Mouse (Mus musculus): ENCODE results near the gene Casz1.

- TF ChIP-seq CTCF (conservative IDR thresholded peaks at IDR 0.05; ENCODE audit: insufficient read depth, insufficient read length, low read depth, low read length) (no peak), POLR2A (IDR thresholded peaks at IDR 0.05; ENCODE audit: low read depth, low read length) (no peak)
These were observed 74.9 kb downstream of the Casz1 start for GRCm38 (mm10) chr4:148878984-148879610.
